Mouse (Mus musculus) gastrocnemius, postnatal 14 days (tissue): Measurements from ENCODE around the gene Usf1. TPM values are rescaled to one million over a fixed set of nuclear protein-coding genes. Genes with fewer than 3 reads are reported as not detected.

Experiments
- DNase-seq: peaks from one replicate; pipeline ENCODE4 v3.0.0; 2021; ENCODE audit warnings: mixed read lengths
- intact Hi-C: fragments of 180-260 bp; cut with DNase I; formaldehyde crosslinking; loops from one replicate; pipeline ENCODE4 v1.15.1; 2025; ENCODE audit warnings: low total_unique reads
- total RNA-seq, 2 experiments: library from RNA; stranded (reverse); gene quantifications; 2 replicates each; pipeline ENCODE4 v1.2.3; 2021

Gene Usf1
- total RNA-seq, 2 experiments from 2014 or later, result 25.8 to 27.0 TPM

- intact Hi-C loops, result no loop called here
- no peak for DNase-seq
Observed at GRCm38 (mm10) chr1:171412001-171412441, 908 bp downstream of the Usf1 start.

- DNase-seq, result no peak
- intact Hi-C loops, result no loop called here
Observed at GRCm38 (mm10) chr1:171412446-171412845, 1.3 kb downstream of the Usf1 start.

GRCm38 (mm10) chr1:171413608-171414007 is 2.5 kb downstream of the Usf1 start:
- no peak for DNase-seq
- intact Hi-C loops, result no loop called here

GRCm38 (mm10) chr1:171418660-171419059 is 7.5 kb downstream of the Usf1 start, which contains the start of gene Tstd1:
Gene Tstd1, plus strand, starts transcription at chr1:171418872.
- no peak for DNase-seq
- intact Hi-C loops, result no loop called here

GRCm38 (mm10) chr1:171419291-171419882 is 8.3 kb downstream of the Usf1 start:
- intact Hi-C loops, result no loop called here

GRCm38 (mm10) chr1:171419905-171420304 is 8.8 kb downstream of the Usf1 start:
- no peak for DNase-seq
- intact Hi-C loops, result no loop called here

More at GRCm38 (mm10) chr1:171419291-171419882, 8.3 kb downstream of the Usf1 start:
- DNase-seq, result no peak

- no peak for DNase-seq
- intact Hi-C loops, result no loop called here
Observed at GRCm38 (mm10) chr1:171422504-171423095, 11.5 kb downstream of the Usf1 start.

GRCm38 (mm10) chr1:171424638-171425037 is 13.5 kb downstream of the Usf1 start:
- intact Hi-C loops, result no loop called here
- DNase-seq, result no peak

- intact Hi-C loops, result no loop called here
- DNase-seq, result no peak
Observed at GRCm38 (mm10) chr1:171425126-171425525, 14.0 kb downstream of the Usf1 start.

GRCm38 (mm10) chr1:171432158-171432557 is 21.0 kb downstream of the Usf1 start:
- intact Hi-C loops, result no loop called here
- no peak for DNase-seq

- DNase-seq, result no peak
- intact Hi-C loops, result no loop called here
Observed at GRCm38 (mm10) chr1:171435288-171435814, 24.2 kb downstream of the Usf1 start.

GRCm38 (mm10) chr1:171435974-171436373 is 24.9 kb downstream of the Usf1 start:
- intact Hi-C loops, result no loop called here

GRCm38 (mm10) chr1:171437264-171438013 is 26.3 kb downstream of the Usf1 start, which contains the start of gene F11r:
Gene F11r, plus strand, starts transcription at chr1:171437535.
- DNase-seq, result peak; percentile 67
- intact Hi-C loops, result no loop called here

More at GRCm38 (mm10) chr1:171435974-171436373, 24.9 kb downstream of the Usf1 start:
- no peak for DNase-seq

- DNase-seq, result no peak
- intact Hi-C loops, result no loop called here
Observed at GRCm38 (mm10) chr1:171438014-171438670, 27.0 kb downstream of the Usf1 start.

GRCm38 (mm10) chr1:171439072-171439471 is 28.0 kb downstream of the Usf1 start:
- no peak for DNase-seq
- intact Hi-C loops, result no loop called here

GRCm38 (mm10) chr1:171440025-171440725 is 29.1 kb downstream of the Usf1 start:
- intact Hi-C loops, result no loop called here
- peak; percentile 41 for DNase-seq

- no peak for DNase-seq
Observed at GRCm38 (mm10) chr1:171441466-171442412, 30.6 kb downstream of the Usf1 start.

GRCm38 (mm10) chr1:171442413-171442760 is 31.3 kb downstream of the Usf1 start:
- intact Hi-C loops, result no loop called here
- DNase-seq, result no peak

More at GRCm38 (mm10) chr1:171441466-171442412, 30.6 kb downstream of the Usf1 start:
- intact Hi-C loops, result no loop called here
